Mouse (Mus musculus): ENCODE measurements around the gene Hbs1l. TPM values are rescaled to one million over a fixed set of nuclear protein-coding genes. Genes with fewer than 3 reads are reported as not detected.

The Hbs1l gene
- polyA plus RNA-seq, 1 experiment, result 17.9 TPM

GRCm38 (mm10) chr10:21327605-21328135, 31.9 kb downstream of the Hbs1l start:
- no peaks in the 10 kb centered on the region for H3K27me3 ChIP-seq (replicated peaks; ENCODE audit: control insufficient read depth, insufficient read depth, low read length)
- WGBS, result 72% methylated on average over 7 of the region's 7 CpGs
- no peaks in the 10 kb centered on the region for H3K4me1 ChIP-seq (ENCODE audit: control insufficient read depth, insufficient read depth, low read length)
- H3K4me3 ChIP-seq (ENCODE audit: insufficient read depth, low read depth, low read length), result no peak overlapping the region
- H3K27ac ChIP-seq (ENCODE audit: insufficient read depth, low read depth, low read length), result no peak overlapping the region
- no peak for DNase-seq
- H3K36me3 ChIP-seq (ENCODE audit: control insufficient read depth, insufficient read depth, low read length), result no peaks in the 10 kb centered on the region; the same call in 1 of the 2 replicates
- TF ChIP-seq CTCF (conservative IDR thresholded peaks at IDR 0.05; ENCODE audit: insufficient read depth, insufficient read length, low read depth, low read length), result no peak
- TF ChIP-seq POLR2A (IDR thresholded peaks at IDR 0.05; ENCODE audit: low read depth, low read length), result no peak

- WGBS, result 63% methylated on average over 7 of the region's 7 CpGs
- TF ChIP-seq CTCF (conservative IDR thresholded peaks at IDR 0.05; ENCODE audit: insufficient read depth, insufficient read length, low read depth, low read length) (no peak), POLR2A (IDR thresholded peaks at IDR 0.05; ENCODE audit: low read depth, low read length) (no peak)
- H3K4me3 ChIP-seq (ENCODE audit: insufficient read depth, low read depth, low read length), result no peak overlapping the region
- no peak overlapping the region for H3K27ac ChIP-seq (ENCODE audit: insufficient read depth, low read depth, low read length)
- H3K36me3 ChIP-seq (ENCODE audit: control insufficient read depth, insufficient read depth, low read length), result peaks cover 7% of the 10 kb centered on the region
- no peaks in the 10 kb centered on the region for H3K4me1 ChIP-seq (ENCODE audit: control insufficient read depth, insufficient read depth, low read length)
- H3K27me3 ChIP-seq (replicated peaks; ENCODE audit: control insufficient read depth, insufficient read depth, low read length), result no peaks in the 10 kb centered on the region
- DNase-seq, result no peak
These were observed 38.7 kb downstream of the Hbs1l start for GRCm38 (mm10) chr10:21334349-21335105.

DNA sequence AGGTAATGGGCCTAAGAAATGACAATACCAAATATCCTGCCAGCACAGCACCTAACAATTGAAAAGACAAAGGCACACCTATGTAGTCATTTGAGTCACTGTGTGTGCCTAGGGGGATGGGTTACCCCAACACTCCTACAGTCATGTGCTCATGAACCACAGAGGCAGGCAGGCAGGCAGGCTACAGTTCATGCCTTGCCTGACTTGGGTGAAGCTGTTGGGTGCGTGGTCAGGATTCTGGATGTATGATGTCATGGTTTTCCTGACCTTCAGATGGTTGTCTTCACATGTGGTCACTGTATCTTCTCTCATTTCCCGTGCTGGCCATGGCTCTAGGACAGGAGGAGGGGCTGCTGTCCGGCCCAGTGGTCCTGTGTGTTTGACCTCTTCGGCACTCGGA, 39.8 kb downstream of the Hbs1l start:
- H3K27ac ChIP-seq (ENCODE audit: insufficient read depth, low read depth, low read length), result no peak overlapping the region
- H3K36me3 ChIP-seq (ENCODE audit: control insufficient read depth, insufficient read depth, low read length), result peaks cover 7% of the 10 kb centered on the region
- no peak overlapping the region for H3K4me3 ChIP-seq (ENCODE audit: insufficient read depth, low read depth, low read length)
- H3K27me3 ChIP-seq (replicated peaks; ENCODE audit: control insufficient read depth, insufficient read depth, low read length), result no peaks in the 10 kb centered on the region
- TF ChIP-seq CTCF (conservative IDR thresholded peaks at IDR 0.05; ENCODE audit: insufficient read depth, insufficient read length, low read depth, low read length) (no peak), POLR2A (IDR thresholded peaks at IDR 0.05; ENCODE audit: low read depth, low read length) (no peak)
- no peak for DNase-seq
- WGBS, result 91% methylated on average over 5 of the region's 5 CpGs
- no peaks in the 10 kb centered on the region for H3K4me1 ChIP-seq (ENCODE audit: control insufficient read depth, insufficient read depth, low read length)

GRCm38 (mm10) chr10:21337191-21337590, 41.4 kb downstream of the Hbs1l start:
- Histone ChIP-seq H3K4me3 (ENCODE audit: insufficient read depth, low read depth, low read length) (no peak overlapping the region), H3K27me3 (replicated peaks; ENCODE audit: control insufficient read depth, insufficient read depth, low read length) (no peaks in the 10 kb centered on the region), H3K36me3 (ENCODE audit: control insufficient read depth, insufficient read depth, low read length) (peaks cover 7% of the 10 kb centered on the region), H3K4me1 (ENCODE audit: control insufficient read depth, insufficient read depth, low read length) (no peaks in the 10 kb centered on the region), H3K27ac (ENCODE audit: insufficient read depth, low read depth, low read length) (no peak overlapping the region)
- DNase-seq, result peak; percentile 21
- 76% methylated on average over 2 of the region's 2 CpGs for WGBS
- peak; percentile 42 for TF ChIP-seq CTCF (conservative IDR thresholded peaks at IDR 0.05; ENCODE audit: insufficient read depth, insufficient read length, low read depth, low read length)
- no peak for TF ChIP-seq POLR2A (IDR thresholded peaks at IDR 0.05; ENCODE audit: low read depth, low read length)

DNA sequence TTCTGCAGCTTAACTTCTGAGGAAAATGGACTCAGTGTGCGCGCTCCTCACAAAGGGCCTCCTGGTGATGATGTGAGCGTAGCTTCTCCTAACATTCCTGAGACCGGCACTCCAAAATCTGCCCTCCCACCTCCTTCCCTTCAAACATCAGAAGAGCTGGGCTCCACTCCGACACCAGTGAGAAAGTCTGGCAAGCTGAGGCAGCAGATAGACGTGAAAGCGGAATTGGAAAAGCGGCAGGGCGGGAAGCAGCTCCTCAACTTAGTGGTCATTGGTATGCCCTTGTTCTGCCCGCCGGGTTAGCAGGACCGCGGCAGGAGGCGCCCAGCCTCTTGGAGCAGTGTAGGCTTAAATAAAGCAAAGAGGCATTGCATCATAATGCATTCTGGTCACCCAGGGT, 45.9 kb downstream of the Hbs1l start:
- DNase-seq, result no peak
- no peak overlapping the region for H3K27ac ChIP-seq (ENCODE audit: insufficient read depth, low read depth, low read length)
- H3K36me3 ChIP-seq (ENCODE audit: control insufficient read depth, insufficient read depth, low read length), result peaks cover 9% of the 10 kb centered on the region
- no peak for TF ChIP-seq CTCF (conservative IDR thresholded peaks at IDR 0.05; ENCODE audit: insufficient read depth, insufficient read length, low read depth, low read length)
- TF ChIP-seq POLR2A (IDR thresholded peaks at IDR 0.05; ENCODE audit: low read depth, low read length), result no peak
- H3K4me1 ChIP-seq (ENCODE audit: control insufficient read depth, insufficient read depth, low read length), result no peaks in the 10 kb centered on the region
- WGBS, result 91% methylated on average over 14 of the region's 14 CpGs
- no peaks in the 10 kb centered on the region for H3K27me3 ChIP-seq (replicated peaks; ENCODE audit: control insufficient read depth, insufficient read depth, low read length)
- no peak overlapping the region for H3K4me3 ChIP-seq (ENCODE audit: insufficient read depth, low read depth, low read length)

DNA sequence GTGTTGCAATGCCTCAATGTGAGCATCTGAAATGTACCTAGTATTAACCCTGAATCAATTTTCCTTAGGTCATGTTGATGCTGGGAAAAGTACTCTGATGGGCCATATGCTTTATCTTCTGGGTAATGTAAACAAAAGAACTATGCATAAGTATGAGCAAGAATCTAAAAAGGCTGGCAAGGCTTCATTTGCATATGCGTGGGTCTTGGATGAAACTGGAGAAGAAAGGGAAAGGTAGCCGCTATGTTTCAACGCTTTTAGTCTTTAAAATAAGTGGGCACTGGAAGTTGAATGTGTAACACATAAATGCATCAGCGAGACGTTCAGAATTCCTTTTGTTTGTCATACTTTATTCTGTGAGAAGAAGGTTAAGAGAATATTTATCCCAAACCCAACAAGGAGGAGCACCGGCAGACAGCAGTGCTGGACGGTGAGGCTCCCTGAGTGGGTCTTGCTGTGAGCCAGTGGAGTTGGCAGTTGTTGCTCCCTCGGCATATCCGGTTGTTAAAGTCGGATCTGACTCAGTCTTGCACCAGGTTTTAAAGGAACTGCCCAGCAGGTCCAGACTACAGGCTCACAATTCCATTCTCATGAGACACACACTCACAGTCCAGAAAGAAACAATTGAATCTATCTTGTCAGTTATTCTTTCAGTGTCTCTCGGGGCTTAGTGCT, 46.7 kb downstream of the Hbs1l start:
- Histone ChIP-seq H3K4me3 (ENCODE audit: insufficient read depth, low read depth, low read length) (no peak overlapping the region), H3K27me3 (replicated peaks; ENCODE audit: control insufficient read depth, insufficient read depth, low read length) (no peaks in the 10 kb centered on the region), H3K27ac (ENCODE audit: insufficient read depth, low read depth, low read length) (no peak overlapping the region), H3K36me3 (ENCODE audit: control insufficient read depth, insufficient read depth, low read length) (peaks cover 5% of the 10 kb centered on the region), H3K4me1 (ENCODE audit: control insufficient read depth, insufficient read depth, low read length) (no peaks in the 10 kb centered on the region)
- WGBS, result 85% methylated on average over 11 of the region's 11 CpGs
- no peak for TF ChIP-seq CTCF (conservative IDR thresholded peaks at IDR 0.05; ENCODE audit: insufficient read depth, insufficient read length, low read depth, low read length)
- no peak for TF ChIP-seq POLR2A (IDR thresholded peaks at IDR 0.05; ENCODE audit: low read depth, low read length)
- no peak for DNase-seq

DNA sequence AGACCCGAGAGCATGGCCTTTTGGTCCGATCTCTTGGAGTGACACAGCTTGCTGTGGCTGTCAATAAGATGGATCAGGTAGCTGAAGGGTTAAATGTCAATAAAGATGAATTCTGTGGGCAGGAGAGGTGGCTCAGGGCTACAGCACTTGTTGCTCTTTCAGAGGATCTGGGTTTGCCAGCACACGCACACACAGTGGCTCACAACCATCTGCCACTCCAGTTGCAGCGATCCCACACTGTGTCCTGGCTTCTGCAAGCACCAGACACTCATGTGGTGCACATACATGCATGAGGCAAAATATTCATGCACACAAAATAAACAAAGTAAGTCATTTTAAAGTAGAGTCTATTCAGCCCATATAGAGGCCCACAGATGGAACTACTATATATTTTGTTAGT, 51.6 kb downstream of the Hbs1l start:
- no peak for DNase-seq
- Histone ChIP-seq H3K27ac (ENCODE audit: insufficient read depth, low read depth, low read length) (no peak overlapping the region), H3K27me3 (replicated peaks; ENCODE audit: control insufficient read depth, insufficient read depth, low read length) (no peaks in the 10 kb centered on the region), H3K4me1 (ENCODE audit: control insufficient read depth, insufficient read depth, low read length) (no peaks in the 10 kb centered on the region), H3K36me3 (ENCODE audit: control insufficient read depth, insufficient read depth, low read length) (peaks cover 2% of the 10 kb centered on the region; the same call in 1 of the 2 replicates), H3K4me3 (ENCODE audit: insufficient read depth, low read depth, low read length) (no peak overlapping the region)
- WGBS, result 98% methylated on average over 4 of the region's 4 CpGs
- TF ChIP-seq CTCF (conservative IDR thresholded peaks at IDR 0.05; ENCODE audit: insufficient read depth, insufficient read length, low read depth, low read length), result no peak

All from kidney, adult 2 months (tissue).